Mouse (Mus musculus) heart, embryonic 15.5 days (tissue): ENCODE data around the gene Klhl13. TPM values are rescaled to one million over a fixed set of nuclear protein-coding genes. Genes with fewer than 3 reads are reported as not detected.
A peak's percentile ranks its signal among the peaks of the same experiment; 100 is the strongest.

Experiments used
- ATAC-seq: fragments of 200-750 bp; cut with Nextera tagmentation; replicated peaks from 2 replicates; pipeline ENCODE4 v1.8.0; 2017; ENCODE audit warnings: low read depth, moderate TSS enrichment; ENCODE audit not compliant: insufficient number of reproducible peaks, insufficient read depth, low FRiP score
- H3K27ac ChIP-seq: fragments of 300-500 bp; sonication (generic); 2 replicates; pipeline ENCODE4 v1.5.1; 2015; ENCODE audit warnings: mild to moderate bottlenecking, inconsistent platforms
- H3K27me3 ChIP-seq: fragments of 300-500 bp; sonication (generic); 2 replicates; pipeline ENCODE4 v1.6.1; 2015; ENCODE audit warnings: inconsistent platforms
- H3K36me3 ChIP-seq: fragments of 300-500 bp; sonication (generic); 2 replicates; pipeline ENCODE4 v1.6.1; 2015; ENCODE audit warnings: mild to moderate bottlenecking, inconsistent platforms
- H3K4me1 ChIP-seq: fragments of 300-500 bp; sonication (generic); replicated peaks from 2 replicates; pipeline ENCODE4 v1.6.1; 2015; ENCODE audit warnings: inconsistent platforms
- H3K4me2 ChIP-seq: fragments of 300-500 bp; sonication (generic); 2 replicates; pipeline ENCODE4 v1.6.1; 2015; ENCODE audit warnings: inconsistent platforms, mild to moderate bottlenecking, moderate library complexity
- H3K4me3 ChIP-seq: fragments of 300-500 bp; sonication (generic); 2 replicates; pipeline ENCODE4 v1.5.1; 2015; ENCODE audit warnings: mild to moderate bottlenecking, inconsistent platforms
- H3K9ac ChIP-seq: fragments of 300-500 bp; sonication (generic); 2 replicates; pipeline ENCODE4 v1.6.1; 2015; ENCODE audit warnings: mild to moderate bottlenecking, inconsistent platforms
- H3K9me3 ChIP-seq: fragments of 300-500 bp; sonication (generic); replicated peaks from 2 replicates; pipeline ENCODE4 v1.6.1; 2016; ENCODE audit warnings: inconsistent platforms
- WGBS: fragments of 180-500 bp; shearing (Covaris S2); methylation state at CpG from one replicate; pipeline ENCODE4 v1.1.7; 2015; ENCODE audit warnings: mixed read lengths; 5-methylcytosine and 5-hydroxymethylcytosine counted together
- polyA plus RNA-seq: library from polyadenylated mRNA; unstranded; fragments of >200 nt; fragmentation: Nextera tagmentation; extraction: Ambion mirVana; gene quantifications from 2 replicates; pipeline ENCODE4 v1.2.1, GENCODE M21; 2015

The Klhl13 gene
- polyA plus RNA-seq, 1 experiment from 2014 or later, result 69.7 TPM

- H3K27me3 ChIP-seq, result no peaks in the 10 kb centered on the region
- no peaks in the 10 kb centered on the region for H3K9me3 ChIP-seq
- WGBS, result 49% methylated on average over 11 of the region's 11 CpGs
- H3K4me2 ChIP-seq, result peak overlapping the region; percentile 43
- no peaks in the 10 kb centered on the region for H3K4me1 ChIP-seq
- H3K36me3 ChIP-seq, result no peaks in the 10 kb centered on the region
- H3K27ac ChIP-seq, result peak overlapping the region; percentile 6; the same call in 1 of the 2 replicates
- H3K9ac ChIP-seq, result no peak overlapping the region
- ATAC-seq, result no peak
- peak overlapping the region; percentile 24 for H3K4me3 ChIP-seq
These were observed 80.1 kb downstream of the Klhl13 start for GRCm38 (mm10) chrX:23284530-23285441.

DNA sequence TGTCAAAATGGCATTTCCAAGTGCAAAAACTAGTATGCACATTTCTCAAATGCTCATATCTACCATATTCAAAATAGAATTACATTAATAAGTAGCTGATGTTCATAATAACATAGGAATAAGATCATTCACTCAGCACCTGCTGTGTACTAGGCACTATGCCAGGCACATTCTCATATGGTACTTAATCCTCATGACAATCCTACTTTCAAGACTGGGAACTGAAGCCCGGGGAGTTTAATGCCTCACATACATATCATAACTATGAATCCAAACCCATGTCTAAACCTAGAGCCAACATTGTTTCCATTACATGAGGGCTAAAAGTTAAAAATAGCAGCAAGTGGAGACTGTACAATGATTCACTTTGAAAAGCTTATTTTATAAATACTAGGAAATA, 97.3 kb downstream of the Klhl13 start:
- H3K27me3 ChIP-seq, result no peaks in the 10 kb centered on the region
- WGBS, result 21% methylated on average over 1 of the region's 1 CpGs
- no peaks in the 10 kb centered on the region for H3K9me3 ChIP-seq
- H3K4me2 ChIP-seq, result no peak overlapping the region
- ATAC-seq, result peak; percentile 43; the same call in 1 of the 2 replicates
- no peak overlapping the region for H3K27ac ChIP-seq
- H3K9ac ChIP-seq, result no peak overlapping the region
- H3K4me3 ChIP-seq, result no peak overlapping the region
- no peaks in the 10 kb centered on the region for H3K36me3 ChIP-seq
- H3K4me1 ChIP-seq, result no peaks in the 10 kb centered on the region

- Histone ChIP-seq H3K36me3 (no peaks in the 10 kb centered on the region), H3K4me2 (no peak overlapping the region), H3K9ac (no peak overlapping the region), H3K4me3 (no peak overlapping the region), H3K27me3 (no peaks in the 10 kb centered on the region), H3K27ac (no peak overlapping the region), H3K4me1 (no peaks in the 10 kb centered on the region), H3K9me3 (no peaks in the 10 kb centered on the region)
- ATAC-seq, result no peak
These were observed 116.1 kb downstream of the Klhl13 start for GRCm38 (mm10) chrX:23248752-23249151.
